Mouse (Mus musculus) liver, adult 2 months (tissue): ENCODE measurements at regions not wholly inside any gene's neighbourhood (a gene's known extent, or its start where the extent isn't known, plus 50 kb on each side); places are given as distances from the start of the nearest gene placed in this dataset.

ENCODE experiments used
- DNase-seq: peaks from one replicate; pipeline ENCODE4 v3.0.0-alpha.2; 2011; ENCODE audit warnings: low read depth, low spot score; ENCODE audit errors: extremely low read depth
- H3K27ac ChIP-seq: fragments of 200-500 bp; replicated peaks from 2 replicates; pipeline ENCODE4 v1.5.1; 2012; ENCODE audit warnings: low read depth, mild to moderate bottlenecking, control low read depth, inconsistent platforms, low read length; ENCODE audit not compliant: insufficient read depth
- H3K27me3 ChIP-seq: fragments of 200-500 bp; 2 replicates; pipeline ENCODE4 v1.6.1; 2012; ENCODE audit warnings: mild to moderate bottlenecking, moderate library complexity, low read length, inconsistent platforms; ENCODE audit not compliant: control insufficient read depth, insufficient read depth
- H3K36me3 ChIP-seq: fragments of 200-500 bp; 2 replicates; pipeline ENCODE4 v1.6.1; 2012; ENCODE audit warnings: low read length, inconsistent platforms; ENCODE audit not compliant: control insufficient read depth, insufficient read depth
- H3K4me1 ChIP-seq: fragments of 200-500 bp; 2 replicates; pipeline ENCODE4 v1.6.1; 2011; ENCODE audit warnings: low read length; ENCODE audit not compliant: control insufficient read depth, insufficient read depth
- H3K4me3 ChIP-seq: fragments of 200-500 bp; 2 replicates; pipeline ENCODE4 v1.5.1; 2011; ENCODE audit warnings: low read depth, mild to moderate bottlenecking, control low read depth, low read length, moderate library complexity; ENCODE audit not compliant: insufficient read depth
- H3K79me2 ChIP-seq: fragments of 200-500 bp; 2 replicates; pipeline ENCODE4 v1.6.1; 2012; ENCODE audit warnings: inconsistent platforms, mild to moderate bottlenecking, low read length, moderate library complexity; ENCODE audit not compliant: control insufficient read depth, insufficient read depth
- H3K9ac ChIP-seq: fragments of 200-500 bp; 2 replicates; pipeline ENCODE4 v1.6.1; 2012; ENCODE audit warnings: low read depth, mild to moderate bottlenecking, control low read depth, inconsistent platforms, low read length
- CTCF ChIP-seq: fragments of 200-500 bp; IDR thresholded peaks from 2 replicates; pipeline ENCODE4 v1.5.1; 2011; ENCODE audit warnings: low read depth, low read length, control low read depth
- POLR2A ChIP-seq: fragments of 200-500 bp; IDR thresholded peaks from 2 replicates; pipeline ENCODE4 v1.6.1; 2011; ENCODE audit warnings: low read length, control low read depth; ENCODE audit not compliant: insufficient read depth; ENCODE audit errors: extremely low read depth
- WGBS: fragments of 180-500 bp; shearing (Covaris S2); methylation state at CpG from one replicate; pipeline ENCODE4 v1.1.7; 2018; 5-methylcytosine and 5-hydroxymethylcytosine counted together

GRCm38 (mm10) chr2:30715720-30716310 is 87.6 kb downstream of the 1700001O22Rik start:
- 56% methylated on average over 4 of the region's 4 CpGs for WGBS
- Histone ChIP-seq H3K36me3 (no peaks in the 10 kb centered on the region), H3K4me1 (peaks cover 19% of the 10 kb centered on the region), H3K27ac (peak overlapping the region; percentile 79), H3K9ac (0 out of 2 replicates have a peak overlapping the region, but pooled peaks have one; percentile 2), H3K4me3 (no peak overlapping the region), H3K27me3 (no peaks in the 10 kb centered on the region), H3K79me2 (no peaks in the 10 kb centered on the region)
- no peak for DNase-seq
- TF ChIP-seq POLR2A (no peak), CTCF (no peak)

GRCm38 (mm10) chr2:30713535-30713934 is 89.9 kb downstream of the 1700001O22Rik start:
- no peak for DNase-seq
- Histone ChIP-seq H3K36me3 (no peaks in the 10 kb centered on the region), H3K4me1 (peaks cover 19% of the 10 kb centered on the region), H3K27ac (no peak overlapping the region), H3K9ac (no peak overlapping the region), H3K4me3 (no peak overlapping the region), H3K27me3 (no peaks in the 10 kb centered on the region), H3K79me2 (no peaks in the 10 kb centered on the region)
- no peak for TF ChIP-seq CTCF
- TF ChIP-seq POLR2A = no peak
- 21% methylated on average over 3 of the region's 3 CpGs for WGBS

DNA sequence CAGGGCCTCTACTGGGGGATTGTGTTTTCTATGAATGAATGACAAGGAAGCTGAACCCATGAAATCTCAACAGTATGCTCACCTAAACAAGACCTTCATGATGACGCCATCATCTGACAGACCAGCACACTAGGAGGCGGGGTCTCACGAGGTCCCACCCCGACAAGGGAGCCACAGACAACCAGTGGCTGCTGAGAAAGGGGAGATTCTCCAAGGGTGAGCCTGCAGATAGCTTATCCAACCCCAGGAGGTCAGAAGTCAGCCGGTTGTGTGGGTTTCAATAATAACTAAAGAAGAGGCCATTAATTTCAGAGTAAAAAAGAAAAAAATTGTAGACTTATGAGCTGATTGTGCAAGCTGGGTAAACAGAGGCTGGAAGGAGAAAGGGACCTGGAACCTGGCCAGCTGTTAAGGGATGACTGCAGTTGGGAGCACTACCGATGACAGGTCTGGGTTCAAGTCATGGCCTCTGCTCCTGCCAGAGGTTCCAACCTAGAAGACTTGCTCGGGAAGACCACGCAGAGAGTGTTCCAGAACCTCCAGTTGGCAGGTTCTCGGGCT is 90.5 kb downstream of the 1700001O22Rik start:
- Histone ChIP-seq H3K27ac (peak overlapping the region; percentile 56; the same call in 1 of the 2 replicates), H3K79me2 (no peaks in the 10 kb centered on the region), H3K9ac (no peak overlapping the region), H3K4me1 (peaks cover 16% of the 10 kb centered on the region), H3K36me3 (no peaks in the 10 kb centered on the region), H3K4me3 (no peak overlapping the region), H3K27me3 (no peaks in the 10 kb centered on the region)
- DNase-seq = peak; percentile 84
- WGBS = 42% methylated on average over 9 of the region's 9 CpGs
- TF ChIP-seq CTCF = no peak
- TF ChIP-seq POLR2A = no peak

DNA sequence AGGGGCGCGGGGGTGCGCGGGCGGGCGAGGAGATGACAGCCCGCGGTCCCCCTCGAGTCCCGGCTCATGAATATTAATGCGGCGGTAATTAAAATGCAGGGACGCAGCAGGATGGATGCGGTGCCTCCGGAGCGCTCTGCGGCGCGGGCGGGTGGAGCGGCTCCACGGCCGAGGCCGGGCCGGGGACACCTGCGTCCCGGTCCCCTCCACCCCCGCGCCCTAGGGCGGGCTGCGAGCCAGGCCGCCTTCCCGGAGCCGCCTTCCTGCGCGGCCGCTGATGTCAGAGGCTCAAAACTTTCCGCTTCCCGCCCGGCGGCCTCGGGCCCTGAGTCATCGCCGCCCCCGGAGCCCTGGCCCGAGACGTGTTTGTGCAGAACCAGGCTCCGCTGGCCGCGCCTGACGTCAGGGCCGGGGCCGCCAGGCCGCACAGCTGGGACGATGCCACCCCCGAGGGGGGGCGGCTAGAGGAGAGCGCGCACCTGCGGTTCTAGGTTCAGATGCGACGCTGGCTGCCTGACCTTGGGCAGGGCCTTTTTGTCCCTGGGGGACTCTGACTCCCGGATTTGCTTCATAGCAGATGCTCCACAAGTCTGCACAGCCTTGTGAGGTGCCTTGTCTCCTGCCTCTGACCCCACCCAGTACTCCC is 91.5 kb downstream of the 1700001O22Rik start:
- H3K9ac ChIP-seq = peak overlapping the region; percentile 64
- H3K27ac ChIP-seq = peak overlapping the region; percentile 56
- no peak for DNase-seq
- H3K36me3 ChIP-seq = no peaks in the 10 kb centered on the region
- peak overlapping the region; percentile 48 for H3K4me3 ChIP-seq
- TF ChIP-seq CTCF (no peak), POLR2A (no peak)
- peaks cover 11% of the 10 kb centered on the region for H3K4me1 ChIP-seq
- whole genome bisulfite sequencing = under 1% methylated on average over 62 of the region's 63 CpGs
- no peaks in the 10 kb centered on the region for H3K27me3 ChIP-seq
- H3K79me2 ChIP-seq = no peaks in the 10 kb centered on the region

DNA sequence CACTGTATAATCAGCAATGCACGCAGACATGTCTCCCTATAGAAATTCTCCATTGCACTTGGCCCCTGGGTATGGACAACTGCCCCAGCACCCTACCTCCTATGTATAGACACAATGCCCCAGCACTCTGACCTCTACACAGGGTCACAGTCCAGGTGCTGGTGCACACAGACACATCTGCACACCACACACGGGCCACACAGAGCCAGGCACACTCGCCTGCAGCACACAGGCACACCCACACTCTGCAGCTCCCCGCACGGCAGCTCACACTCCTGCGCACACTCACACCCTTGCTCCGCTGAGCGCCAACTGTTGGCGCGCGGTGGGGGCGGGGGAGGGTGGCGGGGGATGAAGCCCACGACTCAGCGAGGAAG is 92.0 kb downstream of the 1700001O22Rik start:
- TF ChIP-seq CTCF = no peak
- H3K9ac ChIP-seq = peak overlapping the region; percentile 64
- H3K36me3 ChIP-seq = no peaks in the 10 kb centered on the region
- no peaks in the 10 kb centered on the region for H3K79me2 ChIP-seq
- no peak for DNase-seq
- peaks cover 7% of the 10 kb centered on the region for H3K4me1 ChIP-seq
- WGBS = 8% methylated on average over 15 of the region's 15 CpGs
- H3K27me3 ChIP-seq = no peaks in the 10 kb centered on the region
- H3K27ac ChIP-seq = 0 out of 2 replicates have a peak overlapping the region, but pooled peaks have one; percentile 6
- peak overlapping the region; percentile 48; the same call in 1 of the 2 replicates for H3K4me3 ChIP-seq

GRCm38 (mm10) chr2:30710895-30711294 is 92.6 kb downstream of the 1700001O22Rik start:
- Histone ChIP-seq H3K36me3 (no peaks in the 10 kb centered on the region), H3K4me3 (no peak overlapping the region), H3K27me3 (no peaks in the 10 kb centered on the region), H3K4me1 (peaks cover 7% of the 10 kb centered on the region), H3K79me2 (no peaks in the 10 kb centered on the region), H3K27ac (no peak overlapping the region), H3K9ac (no peak overlapping the region)
- no peak for DNase-seq
- WGBS = 97% methylated on average over 7 of the region's 7 CpGs
- no peak for TF ChIP-seq POLR2A
- no peak for TF ChIP-seq CTCF
